Mouse (Mus musculus) spleen, adult 2 months (tissue): ENCODE measurements at regions not wholly inside any gene's neighbourhood (a gene's known extent, or its start where the extent isn't known, plus 50 kb on each side); places are given as distances from the start of the nearest gene placed in this dataset.

Source experiments
- DNase-seq, 2 experiments: peaks; one replicate each; pipeline versions ENCODE4 v3.0.0 to v3.0.0-alpha.2; 2012 to 2021; ENCODE audit warnings: low spot score in 2 of 2, low read depth in 1 of 2
- H3K27ac ChIP-seq: fragments of 200-500 bp; 2 replicates; pipeline ENCODE4 v1.5.1; 2012; ENCODE audit warnings: low read length, inconsistent platforms; ENCODE audit not compliant: insufficient read depth
- H3K27me3 ChIP-seq: fragments of 200-500 bp; 2 replicates; pipeline ENCODE4 v1.6.1; 2012; ENCODE audit warnings: mild to moderate bottlenecking, moderate library complexity, low read length, inconsistent platforms; ENCODE audit not compliant: control insufficient read depth, insufficient read depth
- H3K36me3 ChIP-seq: fragments of 200-500 bp; 2 replicates; pipeline ENCODE4 v1.6.1; 2012; ENCODE audit warnings: mild to moderate bottlenecking, low read length, inconsistent platforms; ENCODE audit not compliant: control insufficient read depth, insufficient read depth
- H3K4me1 ChIP-seq: fragments of 200-500 bp; 2 replicates; pipeline ENCODE4 v1.6.1; 2011; ENCODE audit warnings: inconsistent platforms; ENCODE audit not compliant: control insufficient read depth, insufficient read depth, insufficient read length
- H3K4me3 ChIP-seq: fragments of 200-500 bp; 2 replicates; pipeline ENCODE4 v1.5.1; 2011; ENCODE audit warnings: mild to moderate bottlenecking, inconsistent platforms; ENCODE audit not compliant: insufficient read depth, insufficient read length; ENCODE audit errors: extremely low read depth
- CTCF ChIP-seq: fragments of 200-500 bp; IDR thresholded peaks from 2 replicates; pipeline ENCODE4 v1.5.1; 2011; ENCODE audit warnings: mild to moderate bottlenecking, inconsistent platforms; ENCODE audit not compliant: insufficient read depth, insufficient read length, insufficient replicate concordance; ENCODE audit errors: extremely low read depth
- POLR2A ChIP-seq: fragments of 200-500 bp; IDR thresholded peaks from 2 replicates; pipeline ENCODE4 v1.6.1; 2011; ENCODE audit warnings: low read depth, low read length, inconsistent platforms
- WGBS: fragments of 180-500 bp; shearing (Covaris S2); methylation state at CpG from one replicate; pipeline ENCODE4 v1.1.7; 2018; 5-methylcytosine and 5-hydroxymethylcytosine counted together

DNA sequence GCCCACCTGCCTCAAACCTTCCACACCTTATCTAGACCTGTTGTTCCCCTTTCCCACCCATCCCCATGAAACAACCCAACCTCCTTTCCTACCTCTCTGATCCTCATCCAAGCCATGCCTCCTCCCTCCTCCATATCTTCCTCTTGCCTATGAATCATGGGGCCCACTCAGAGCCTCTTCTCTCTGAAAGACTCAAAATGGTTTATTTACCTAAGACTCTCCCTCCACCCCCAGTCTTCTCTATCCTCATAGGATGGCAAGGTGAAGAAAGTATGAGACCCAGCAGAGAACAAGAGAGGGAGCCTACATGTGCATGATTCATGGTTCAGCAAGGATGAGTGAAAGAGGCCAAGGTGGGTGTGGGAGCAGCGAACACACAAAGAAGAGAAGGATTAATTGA is 118.5 kb upstream of the Gm26657 start:
- TF ChIP-seq POLR2A (no peak), CTCF (no peak)
- WGBS: 95% methylated on average over 1 of the region's 1 CpGs
- Histone ChIP-seq H3K27me3 (no peaks in the 10 kb centered on the region), H3K27ac (no peak overlapping the region), H3K4me1 (peaks cover 3% of the 10 kb centered on the region; the same call in 1 of the 2 replicates), H3K36me3 (no peaks in the 10 kb centered on the region), H3K4me3 (no peak overlapping the region)
- no peak for DNase-seq

GRCm38 (mm10) chr4:56620628-56621027 is 119.2 kb upstream of the Gm26657 start:
- Histone ChIP-seq H3K4me3 (no peak overlapping the region), H3K36me3 (no peaks in the 10 kb centered on the region), H3K4me1 (peaks cover 3% of the 10 kb centered on the region; the same call in 1 of the 2 replicates), H3K27me3 (no peaks in the 10 kb centered on the region), H3K27ac (no peak overlapping the region)
- 94% methylated on average over 7 of the region's 7 CpGs for WGBS
- no peak for DNase-seq
- TF ChIP-seq POLR2A (no peak), CTCF (no peak)

- Histone ChIP-seq H3K27me3 (no peaks in the 10 kb centered on the region), H3K36me3 (no peaks in the 10 kb centered on the region), H3K4me1 (peaks cover 3% of the 10 kb centered on the region; the same call in 1 of the 2 replicates), H3K27ac (no peak overlapping the region), H3K4me3 (no peak overlapping the region)
- no peak for TF ChIP-seq CTCF
- TF ChIP-seq POLR2A: no peak
- no peak for DNase-seq
Observed at GRCm38 (mm10) chr4:56619803-56620202, 120.1 kb upstream of the Gm26657 start.

- DNase-seq: no peak
- Histone ChIP-seq H3K36me3 (no peaks in the 10 kb centered on the region), H3K4me1 (peaks cover 3% of the 10 kb centered on the region; the same call in 1 of the 2 replicates), H3K27ac (no peak overlapping the region), H3K4me3 (peak overlapping the region; percentile 23; the same call in 1 of the 2 replicates), H3K27me3 (no peaks in the 10 kb centered on the region)
- TF ChIP-seq POLR2A (no peak), CTCF (no peak)
- WGBS: 22% methylated on average over 3 of the region's 3 CpGs
Observed at GRCm38 (mm10) chr4:56619054-56619453, 120.8 kb upstream of the Gm26657 start.

DNA sequence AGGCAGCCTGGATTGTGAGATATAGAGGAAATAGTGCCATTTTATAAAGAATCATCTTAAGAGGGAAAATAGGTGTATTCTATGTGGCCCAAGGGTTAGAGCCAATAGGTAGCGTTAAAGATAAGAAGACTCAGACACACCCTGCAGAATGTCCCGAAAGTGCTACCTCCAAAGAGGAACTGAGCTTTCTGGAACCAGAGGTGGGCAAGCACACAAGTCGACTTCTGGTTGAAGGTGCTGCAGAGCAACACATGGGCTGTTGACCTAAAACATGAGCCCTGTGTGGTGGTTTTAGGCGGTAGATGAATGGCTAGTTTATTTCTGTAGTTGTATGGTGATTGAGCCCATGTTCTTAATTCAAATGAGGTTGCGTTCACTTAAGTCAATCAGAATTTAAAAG is 121.4 kb upstream of the Gm26657 start:
- Histone ChIP-seq H3K4me1 (peaks cover 3% of the 10 kb centered on the region; the same call in 1 of the 2 replicates), H3K4me3 (no peak overlapping the region), H3K36me3 (no peaks in the 10 kb centered on the region), H3K27me3 (no peaks in the 10 kb centered on the region), H3K27ac (no peak overlapping the region)
- DNase-seq: no peak
- TF ChIP-seq POLR2A (no peak), CTCF (no peak)
- 65% methylated on average over 5 of the region's 5 CpGs for whole genome bisulfite sequencing

DNA sequence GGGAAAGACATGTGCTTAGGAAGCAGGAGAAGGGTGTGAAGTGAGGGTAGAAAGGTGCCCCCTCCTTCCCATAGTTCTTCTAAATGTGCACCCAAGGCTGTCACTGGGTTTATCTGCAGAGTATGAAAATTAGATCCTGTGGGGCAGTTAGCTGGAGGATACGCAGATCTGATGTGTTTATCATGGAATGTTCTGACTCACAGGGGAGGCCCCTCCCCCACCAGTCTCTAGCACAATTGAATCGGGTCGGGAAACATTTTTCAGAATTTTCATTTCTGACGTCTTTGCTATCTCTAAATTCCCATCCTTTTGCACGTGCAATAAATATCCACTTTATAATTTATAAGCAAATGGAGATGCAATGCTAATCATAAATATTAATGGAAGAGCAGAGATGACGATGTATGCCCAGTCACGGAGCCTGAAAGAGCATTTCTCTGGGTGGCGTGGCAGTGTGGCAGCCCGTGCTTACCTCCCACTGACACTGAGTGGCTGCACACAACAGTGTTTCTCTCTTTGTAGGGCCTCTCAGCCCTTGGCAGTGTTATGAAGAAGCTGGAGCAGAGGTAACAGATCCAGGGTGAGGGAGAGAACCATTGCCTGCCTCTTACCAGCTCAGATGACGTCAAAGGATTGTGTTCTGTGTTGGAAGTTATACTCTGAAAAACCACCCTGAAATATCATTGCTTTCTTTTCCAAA is 122.1 kb upstream of the Gm26657 start:
- Histone ChIP-seq H3K27me3 (no peaks in the 10 kb centered on the region), H3K36me3 (no peaks in the 10 kb centered on the region), H3K27ac (no peak overlapping the region), H3K4me1 (peaks cover 3% of the 10 kb centered on the region; the same call in 1 of the 2 replicates), H3K4me3 (no peak overlapping the region)
- DNase-seq: no peak
- 91% methylated on average over 10 of the region's 10 CpGs for WGBS
- TF ChIP-seq CTCF: no peak
- TF ChIP-seq POLR2A: no peak

DNA sequence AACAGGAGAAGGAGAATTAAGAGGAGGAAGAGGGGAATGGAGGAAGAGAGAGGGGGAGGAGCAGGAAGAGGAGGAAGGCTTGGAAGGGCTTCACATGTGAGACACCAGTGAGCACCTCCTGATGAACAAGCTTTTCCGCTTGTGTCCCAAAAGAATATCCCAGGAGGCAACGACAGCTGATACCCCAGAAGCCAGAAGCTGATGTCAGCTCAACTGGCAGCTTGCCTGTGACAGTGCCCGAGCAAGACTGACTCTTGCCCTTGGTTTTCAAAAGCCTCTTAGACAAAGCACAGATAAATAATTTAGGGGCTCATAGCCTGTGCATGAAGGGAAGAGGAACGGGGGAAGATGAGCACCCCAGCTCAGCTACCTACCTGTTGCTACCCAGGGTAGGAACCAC is 127.5 kb upstream of the Gm26657 start:
- TF ChIP-seq CTCF (no peak), POLR2A (no peak)
- Histone ChIP-seq H3K4me3 (no peak overlapping the region), H3K36me3 (no peaks in the 10 kb centered on the region), H3K27ac (no peak overlapping the region), H3K4me1 (no peaks in the 10 kb centered on the region), H3K27me3 (no peaks in the 10 kb centered on the region)
- DNase-seq: no peak
- WGBS: 75% methylated on average over 4 of the region's 4 CpGs
